Mouse (Mus musculus) WW6 (cell line): ENCODE measurements at regions not wholly inside any gene's neighbourhood (a gene's known extent, or its start where the extent isn't known, plus 50 kb on each side); places are given as distances from the start of the nearest gene placed in this dataset.
A peak's percentile ranks its signal among the peaks of the same experiment; 100 is the strongest.

Source experiments
- DNase-seq: peaks from one replicate; pipeline ENCODE4 v3.0.0-alpha.2; 2013; ENCODE audit warnings: low read depth, low spot score

DNA sequence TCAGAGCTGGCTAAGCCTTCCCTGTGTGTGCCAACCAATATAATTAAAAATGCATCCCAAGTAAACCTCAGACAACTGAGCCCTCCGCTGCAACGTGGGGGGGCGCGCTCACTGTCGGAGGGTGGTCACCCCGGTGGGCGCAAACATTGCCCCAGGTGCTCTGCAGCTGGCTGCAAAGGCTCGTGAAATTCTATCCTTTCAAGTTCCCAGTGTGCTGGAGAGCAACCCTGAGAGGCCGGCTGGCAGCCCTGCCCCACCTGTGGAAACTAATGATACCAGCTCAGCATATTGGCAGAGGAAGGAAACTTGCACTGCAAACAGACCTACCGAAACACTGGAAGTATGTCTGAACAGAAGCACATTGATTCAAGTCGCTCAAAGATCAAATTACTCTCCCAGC is 249.4 kb upstream of the Rgma start:
- no peak for DNase-seq

DNA sequence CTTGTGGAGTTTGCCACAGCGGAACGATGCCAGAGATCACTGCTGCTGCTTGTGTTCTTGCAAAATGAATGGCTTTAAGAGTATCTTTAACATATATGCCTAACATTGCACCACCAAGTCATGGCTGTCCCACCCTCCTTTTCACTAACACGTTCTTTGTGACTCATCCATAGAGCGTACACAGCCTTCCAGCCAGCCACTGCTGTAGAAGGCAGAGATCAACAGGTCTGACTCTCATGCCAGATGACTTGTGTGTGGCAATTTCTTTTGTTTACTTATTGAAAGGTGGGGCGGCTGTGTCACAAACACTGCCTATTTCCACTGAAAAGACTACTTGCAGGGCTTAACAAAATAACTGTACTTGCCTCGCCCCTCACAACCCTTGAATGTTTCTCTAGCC is 239.5 kb upstream of the Rgma start:
- DNase-seq = no peak

DNA sequence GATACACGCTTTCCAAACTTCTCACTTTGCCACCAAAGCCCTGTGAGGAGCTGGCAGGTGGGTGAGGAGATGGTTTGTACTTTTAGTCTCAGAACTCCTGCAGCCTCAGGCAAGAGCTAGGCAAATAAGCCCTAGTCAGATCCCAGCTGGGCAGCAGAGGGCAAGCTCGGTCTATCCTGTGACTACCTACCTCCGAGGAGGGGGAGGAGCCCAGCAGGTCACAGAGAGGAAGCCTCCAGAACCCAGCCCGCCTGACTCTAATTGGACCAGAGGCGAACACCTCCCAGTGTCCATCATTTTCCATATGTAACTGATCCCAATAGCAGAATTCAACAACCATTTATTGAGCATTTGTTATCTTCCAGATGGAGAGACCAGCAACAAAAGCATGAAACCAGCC is 237.0 kb upstream of the Rgma start:
- no peak for DNase-seq

DNA sequence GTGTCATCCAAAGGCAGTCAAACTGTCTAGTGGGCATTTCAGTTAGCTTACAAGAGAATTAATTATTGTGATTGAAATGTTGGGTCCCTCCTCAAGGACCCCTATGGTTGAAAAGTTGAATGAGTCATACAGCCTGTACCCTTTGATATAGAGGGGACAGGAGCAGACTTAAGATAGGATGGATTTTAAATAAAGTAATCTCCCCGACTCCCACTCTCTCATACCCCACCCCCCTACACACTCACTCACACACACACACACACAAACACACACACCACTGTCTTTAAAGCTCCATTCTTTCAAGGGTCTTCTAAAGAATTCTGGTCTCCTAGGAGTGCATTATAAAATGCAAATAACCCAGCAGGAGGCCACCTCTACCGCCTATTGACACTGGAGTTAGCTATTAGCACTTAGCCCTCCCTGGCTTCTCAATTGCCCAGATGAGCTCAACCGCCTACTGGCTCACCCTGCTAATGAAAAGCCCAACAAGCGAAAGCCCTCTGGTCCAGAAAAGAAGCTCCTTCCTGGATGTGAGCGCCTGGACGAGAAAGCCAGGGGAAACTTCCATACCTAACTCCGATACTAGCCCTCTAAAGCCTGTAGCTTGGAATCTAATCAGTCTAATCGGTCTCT is 236.3 kb upstream of the Rgma start:
- DNase-seq = peak; percentile 61

DNA sequence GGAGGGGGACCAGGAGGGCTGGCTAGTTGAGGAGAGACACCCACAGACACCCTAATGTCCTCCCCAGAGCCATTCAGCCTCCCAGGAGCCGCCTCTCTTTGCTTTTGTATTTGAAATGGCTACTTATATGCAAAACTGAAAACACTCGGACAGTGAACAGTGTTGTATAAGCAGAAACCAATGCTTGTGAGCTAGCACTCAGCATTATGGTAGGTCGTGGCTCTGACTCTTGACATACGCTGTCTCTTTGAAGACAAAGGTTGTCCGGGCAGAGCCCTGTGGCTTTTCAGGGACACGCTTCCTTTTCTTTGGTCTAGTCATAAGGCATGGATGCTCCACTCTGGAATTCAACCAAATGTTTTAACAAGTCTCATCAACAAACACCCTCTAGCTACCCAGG is 235.4 kb upstream of the Rgma start:
- DNase-seq = no peak

DNA sequence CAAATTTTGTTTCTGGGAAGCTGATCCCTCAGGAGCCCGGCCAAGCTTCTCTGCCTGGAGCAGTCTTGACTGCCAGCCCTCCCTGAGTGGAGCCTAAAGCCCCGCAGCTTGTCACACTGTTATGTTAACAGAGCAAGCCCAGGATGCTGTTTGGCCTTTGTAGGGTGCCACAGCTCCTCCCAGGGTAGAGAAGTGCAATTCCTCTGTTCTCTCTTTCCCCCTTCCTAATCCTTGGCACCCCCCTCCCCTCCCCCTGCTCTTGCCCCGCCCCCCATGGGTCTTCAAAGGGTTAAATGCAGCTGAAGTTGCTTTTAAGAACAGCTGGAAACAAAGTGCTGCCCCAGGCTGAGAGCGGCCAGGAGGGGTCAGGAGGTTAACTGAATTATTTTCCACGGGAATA is 234.1 kb upstream of the Rgma start:
- no peak for DNase-seq

DNA sequence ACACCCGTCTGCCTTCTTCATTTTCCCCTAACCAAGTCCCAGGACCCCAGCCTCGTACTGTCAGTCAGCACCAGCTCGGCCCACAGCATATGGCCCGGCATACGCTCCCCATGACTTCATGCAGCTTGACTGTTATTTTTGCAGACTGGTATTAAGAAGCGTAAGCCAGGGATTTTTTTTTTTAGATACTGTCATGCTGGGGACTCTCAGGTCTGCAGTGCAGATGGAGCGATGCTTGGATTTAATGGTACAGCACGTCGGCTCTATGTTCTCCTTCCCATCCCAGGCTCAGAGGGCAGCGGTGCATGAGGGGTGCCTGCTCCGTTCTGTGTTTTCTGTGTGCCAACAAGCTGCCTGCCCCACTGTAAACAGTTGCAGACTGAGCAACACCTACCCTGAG is 231.4 kb upstream of the Rgma start:
- DNase-seq = no peak

DNA sequence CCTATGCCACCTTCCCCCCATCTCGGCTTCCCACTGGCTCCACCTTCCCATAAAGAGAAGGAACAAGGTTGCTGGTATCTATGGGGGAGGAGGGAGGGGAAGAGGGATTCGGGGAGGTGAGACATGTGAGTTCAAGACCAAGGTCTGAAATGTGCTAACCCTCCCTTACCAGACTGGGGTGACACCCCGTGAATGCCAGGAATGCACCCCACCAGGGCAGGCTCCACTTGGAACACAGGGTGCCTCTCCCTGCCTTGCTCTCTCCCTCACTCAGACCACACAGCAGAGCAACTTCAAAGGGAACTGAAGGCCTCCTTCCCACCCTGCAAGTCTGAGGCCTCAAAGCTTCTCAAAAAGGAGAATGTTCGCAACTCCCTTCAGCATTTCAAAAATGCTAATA is 230.5 kb upstream of the Rgma start:
- no peak for DNase-seq

DNA sequence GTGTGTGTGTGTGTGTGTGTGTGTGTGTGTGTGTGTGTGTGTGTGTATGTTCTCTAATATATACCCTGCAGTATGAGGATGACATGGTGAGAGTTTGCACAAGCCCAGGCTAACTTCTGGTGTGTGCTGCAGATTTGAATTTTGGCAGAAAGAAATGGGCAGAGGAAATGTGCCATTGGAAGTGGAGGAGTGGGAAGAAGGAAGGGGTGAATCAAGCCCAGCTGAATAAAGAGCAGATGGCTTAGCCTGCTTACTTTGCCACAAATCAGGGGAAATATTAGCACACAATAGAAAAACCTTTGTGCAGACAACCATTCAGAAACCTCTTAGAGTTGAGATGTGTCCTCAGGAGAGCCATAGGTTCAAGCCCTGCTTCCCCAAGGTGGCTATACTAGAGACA is 228.1 kb upstream of the Rgma start:
- no peak for DNase-seq

DNA sequence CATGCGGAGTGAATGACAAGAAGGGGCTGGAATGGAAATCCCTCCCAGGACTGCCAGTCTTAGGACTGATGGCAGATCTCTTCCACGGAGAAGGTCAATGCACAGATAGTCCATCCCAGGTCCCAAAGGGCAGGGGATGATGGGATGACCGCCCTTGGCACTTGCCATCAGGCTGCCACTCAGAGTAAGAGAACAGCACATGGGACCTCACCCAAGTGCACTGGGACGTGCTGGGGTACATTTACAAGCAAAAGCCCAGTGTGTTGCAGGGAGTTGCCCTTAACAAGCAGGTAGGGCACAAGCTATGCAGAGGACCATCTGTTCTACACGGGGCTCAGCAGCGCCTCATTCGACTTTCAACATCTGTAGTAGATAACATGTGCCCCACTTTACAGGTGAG is 224.9 kb upstream of the Rgma start:
- DNase-seq = no peak

DNA sequence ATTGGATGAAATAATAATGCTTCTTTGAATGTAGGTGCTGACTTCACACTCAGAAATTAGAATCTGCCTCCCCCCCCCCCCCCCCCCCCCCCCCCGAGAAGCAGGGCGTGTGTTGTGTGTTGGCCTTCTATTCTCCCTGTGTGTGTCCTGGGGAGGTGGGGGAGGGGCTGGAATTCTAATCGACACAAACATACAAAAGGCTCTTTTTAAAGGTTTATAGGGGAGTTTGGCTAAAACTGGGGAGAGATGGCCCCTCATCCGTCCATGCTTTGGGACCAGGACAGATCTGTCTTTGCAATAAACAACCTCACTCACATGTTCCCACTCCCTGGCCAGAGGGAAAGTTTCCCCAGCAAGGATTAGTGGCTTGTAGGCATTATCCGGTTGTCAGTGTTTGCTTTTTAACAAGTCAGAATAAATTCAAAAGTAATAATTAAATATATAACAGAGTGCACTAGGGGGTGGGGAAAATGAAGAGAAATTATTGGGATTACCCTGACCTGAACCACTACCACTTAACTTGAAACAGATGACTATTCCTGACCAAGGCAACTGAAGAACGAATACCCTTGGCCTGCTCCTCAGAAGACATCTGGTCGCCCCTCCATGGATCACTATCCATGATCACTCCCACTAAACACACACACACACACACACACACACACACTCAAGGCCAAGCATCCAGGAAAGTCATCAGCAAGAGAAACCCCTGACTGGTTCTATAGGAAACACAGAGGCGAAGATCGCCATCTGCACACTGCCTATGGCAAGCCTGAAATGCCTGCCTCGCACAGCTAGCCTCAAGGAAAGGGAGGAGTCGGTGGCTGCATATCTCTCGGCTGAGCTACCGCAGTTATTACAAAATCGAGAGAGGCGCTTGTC is 223.5 kb upstream of the Rgma start:
- DNase-seq = no peak

DNA sequence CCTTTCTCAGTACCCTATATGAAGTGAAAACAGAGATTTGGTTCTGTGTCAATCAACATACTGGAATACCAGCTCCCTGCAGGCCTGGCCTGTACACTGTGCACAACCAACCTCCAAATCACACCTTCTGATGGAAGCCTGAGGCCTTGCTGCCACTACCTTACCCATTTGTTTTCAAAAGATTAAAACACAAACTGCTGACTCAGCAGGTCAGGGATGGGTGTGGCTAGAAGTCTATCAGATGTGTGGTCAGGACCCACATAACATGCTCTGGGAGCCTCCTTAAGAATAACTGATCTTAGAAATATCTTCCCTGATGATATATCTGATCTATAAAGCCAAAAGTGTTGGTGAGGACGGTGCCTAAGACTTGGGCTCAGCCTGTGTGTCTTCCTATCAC is 221.6 kb upstream of the Rgma start:
- DNase-seq = no peak

DNA sequence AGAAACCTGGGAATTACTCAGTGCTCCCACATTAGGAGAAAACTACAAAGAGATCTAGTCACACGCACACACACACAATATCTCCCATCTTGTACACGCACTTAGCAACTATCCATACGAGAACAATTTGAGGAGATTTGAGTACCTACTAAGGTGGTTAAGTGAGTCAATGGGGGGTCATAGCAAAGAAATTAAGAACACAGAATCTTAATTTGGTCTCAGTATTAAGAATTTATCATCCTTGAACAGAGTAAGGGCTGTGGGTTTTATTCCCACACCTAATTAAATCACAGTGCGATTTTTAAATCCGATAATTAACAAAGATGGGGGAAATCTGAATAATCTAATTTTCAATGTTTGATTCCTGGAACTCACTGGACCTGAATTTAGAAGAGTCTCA is 216.5 kb upstream of the Rgma start:
- DNase-seq = no peak

DNA sequence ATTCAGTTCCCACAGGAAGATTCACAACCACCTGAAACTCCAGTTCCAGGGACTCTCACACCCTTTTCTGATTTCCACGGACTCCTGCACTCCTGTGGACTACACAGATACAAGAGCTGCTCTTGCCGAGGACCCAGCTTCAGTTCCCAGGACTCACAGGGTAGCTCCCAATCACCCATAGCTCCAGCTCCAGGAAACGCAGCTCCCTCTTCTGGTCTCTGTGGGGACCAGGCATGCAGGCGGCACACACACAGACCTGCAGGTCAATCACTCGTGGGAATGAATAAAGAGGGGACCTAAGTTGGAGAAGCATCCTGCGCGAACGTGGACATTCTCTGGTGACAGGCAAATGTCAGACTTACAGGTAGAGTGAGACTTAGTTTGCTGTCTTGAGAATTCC is 214.3 kb upstream of the Rgma start:
- no peak for DNase-seq

DNA sequence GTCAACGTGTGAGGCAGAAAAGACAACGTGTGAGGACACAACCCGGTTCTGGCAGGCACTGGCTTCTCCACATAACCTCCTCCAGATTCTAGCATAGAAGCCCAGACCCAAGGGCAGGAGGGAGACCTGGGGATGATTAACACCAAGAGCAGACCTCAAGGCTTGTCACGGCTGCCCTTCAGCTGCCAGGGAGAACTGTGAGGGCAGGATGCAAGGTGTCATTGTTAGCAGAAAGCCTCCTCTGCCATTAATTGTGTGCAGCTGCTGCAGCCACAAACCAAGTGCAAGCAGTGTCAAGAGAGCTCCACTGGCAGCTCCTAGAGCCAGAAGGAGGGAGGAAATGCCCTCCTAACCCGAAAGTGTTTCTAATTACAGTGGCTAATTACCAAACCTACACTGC is 211.6 kb upstream of the Rgma start:
- no peak for DNase-seq

DNA sequence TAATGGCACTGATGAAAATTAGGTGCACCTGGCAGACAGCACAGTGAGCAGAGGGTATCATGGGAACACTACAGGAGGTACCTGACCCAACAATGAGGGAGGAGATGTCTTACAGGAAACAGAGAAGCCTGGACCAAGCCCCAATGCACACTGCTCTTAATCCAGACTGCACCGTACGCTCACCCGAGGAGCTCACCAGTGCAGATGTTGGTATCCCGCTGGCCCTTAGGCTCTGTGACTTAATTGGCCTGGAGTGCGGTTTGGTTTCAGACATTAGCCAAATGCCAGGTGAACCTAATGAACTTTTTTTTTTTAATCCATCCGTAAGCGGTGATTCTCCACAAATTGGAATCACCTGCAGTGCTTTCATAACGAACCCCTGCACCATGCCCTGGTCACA is 209.8 kb upstream of the Rgma start:
- no peak for DNase-seq

DNA sequence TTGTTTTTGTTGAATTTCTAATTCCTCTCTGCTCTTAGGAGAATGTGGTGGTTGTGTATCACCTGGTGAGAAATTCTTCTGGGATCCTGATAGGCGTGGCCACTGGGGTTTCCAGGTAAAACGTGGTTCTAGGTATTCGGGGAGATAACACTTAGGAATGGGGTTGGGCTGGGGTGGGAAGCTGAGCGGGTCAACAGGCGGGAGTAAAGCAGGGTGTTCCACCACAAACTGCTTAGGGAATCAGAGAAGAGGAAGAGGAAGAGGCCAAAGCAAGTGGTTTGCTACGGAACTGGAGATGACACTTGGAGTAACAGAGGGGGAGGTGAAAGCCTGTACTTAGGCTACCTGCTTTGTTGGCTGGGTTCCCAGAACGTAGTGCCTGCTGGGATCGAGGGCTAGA is 205.9 kb upstream of the Rgma start:
- DNase-seq = no peak

DNA sequence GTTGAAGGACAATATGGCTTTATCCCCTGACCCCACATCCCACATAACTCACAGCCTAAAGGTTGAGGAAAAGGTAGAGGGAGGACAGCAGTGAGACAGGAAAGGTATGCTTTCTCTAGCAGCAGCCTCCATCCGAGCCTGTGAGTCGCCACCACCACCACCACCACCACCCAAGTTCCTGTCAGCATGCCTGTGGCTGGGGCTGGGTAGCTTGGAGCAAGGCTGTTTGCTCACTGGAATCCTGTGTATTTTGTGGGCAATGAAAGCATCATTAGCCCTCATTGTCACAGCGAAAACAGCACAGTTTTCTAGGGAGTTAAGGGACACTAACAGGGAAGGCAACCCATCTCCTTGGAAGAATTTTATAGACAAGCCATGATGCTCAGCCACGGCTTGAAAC is 202.7 kb upstream of the Rgma start:
- no peak for DNase-seq

DNA sequence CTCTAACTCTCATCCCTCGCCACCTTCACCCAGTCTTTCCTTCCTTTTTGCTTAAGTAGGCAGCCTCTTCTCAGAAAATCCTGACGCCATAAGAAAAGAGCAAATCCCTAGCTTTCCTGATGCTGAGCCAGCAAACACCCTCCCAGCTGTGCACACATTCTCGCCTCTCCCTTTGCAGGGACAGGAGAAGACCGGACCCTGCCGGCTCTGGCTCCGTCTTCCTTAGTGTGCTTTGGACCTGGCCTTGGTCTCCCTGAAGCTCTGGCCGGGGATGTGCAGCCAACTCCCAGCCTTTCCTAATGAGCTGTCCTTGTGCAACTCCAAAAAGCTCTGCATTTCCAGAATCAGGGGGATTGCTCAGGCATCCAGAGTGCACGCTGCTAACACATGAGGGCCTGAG is 191.5 kb upstream of the Rgma start:
- DNase-seq = no peak

DNA sequence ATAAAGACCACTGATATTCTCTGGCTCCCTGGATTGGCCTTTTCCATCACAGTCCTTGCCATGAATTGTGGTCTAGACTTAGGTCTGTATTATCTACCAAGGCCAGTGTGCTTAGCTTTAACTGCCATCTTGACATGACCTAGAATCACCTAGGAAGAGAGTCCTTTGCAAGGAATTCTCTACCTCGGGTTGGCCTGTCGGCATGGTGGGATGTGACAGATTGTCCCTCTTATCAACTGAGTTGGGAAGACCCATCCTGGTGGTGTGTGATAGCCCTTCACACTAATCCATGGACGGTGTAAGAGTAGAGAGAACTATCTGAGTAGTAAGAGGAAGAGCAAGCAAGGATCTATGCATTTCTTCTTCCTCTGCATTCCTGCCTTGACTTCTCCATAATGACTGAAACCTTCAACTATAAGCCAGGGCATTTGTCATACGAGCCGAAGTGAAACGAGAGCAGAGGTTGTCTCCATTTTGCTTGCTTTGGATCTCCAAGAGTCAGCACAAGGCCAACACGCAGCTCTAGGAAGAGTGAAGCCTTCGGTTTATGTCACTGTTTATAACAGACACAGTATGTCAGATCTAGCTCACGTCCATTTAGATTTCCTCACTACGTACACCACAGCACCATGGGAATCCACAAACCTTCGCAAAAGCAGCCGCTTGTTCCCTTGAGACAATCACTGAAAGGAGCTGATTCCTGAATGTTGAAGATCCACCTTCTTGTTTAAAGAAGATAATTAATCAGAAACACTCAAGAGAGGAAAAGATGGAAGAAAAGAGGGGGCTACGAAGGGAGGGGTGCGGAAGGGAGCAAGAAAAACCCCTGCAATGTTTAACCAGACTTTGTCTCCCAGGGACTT is 190.9 kb upstream of the Rgma start:
- no peak for DNase-seq

DNA sequence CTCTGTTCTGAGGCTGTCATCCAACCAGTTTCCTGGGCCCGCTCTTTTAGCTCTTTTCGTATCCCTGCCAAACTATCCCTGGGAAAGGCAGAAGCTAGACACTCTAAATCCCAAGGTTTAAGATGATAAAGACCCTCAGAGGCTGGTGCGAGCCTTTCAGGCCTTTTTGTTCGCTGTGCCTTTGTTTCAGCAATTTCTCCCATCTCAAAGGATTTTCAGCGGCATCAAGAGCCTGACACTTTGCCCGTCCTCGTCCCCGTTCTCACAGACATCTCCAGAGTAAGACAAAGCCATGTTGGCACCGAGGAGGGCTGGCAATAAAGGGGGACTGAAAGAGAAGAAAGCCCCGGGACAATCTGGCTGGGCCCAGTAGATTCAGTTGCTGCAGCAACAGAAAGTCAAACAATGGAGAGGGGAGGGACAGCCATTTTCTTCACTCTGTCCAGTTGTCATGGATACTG is 190.2 kb upstream of the Rgma start:
- no peak for DNase-seq

DNA sequence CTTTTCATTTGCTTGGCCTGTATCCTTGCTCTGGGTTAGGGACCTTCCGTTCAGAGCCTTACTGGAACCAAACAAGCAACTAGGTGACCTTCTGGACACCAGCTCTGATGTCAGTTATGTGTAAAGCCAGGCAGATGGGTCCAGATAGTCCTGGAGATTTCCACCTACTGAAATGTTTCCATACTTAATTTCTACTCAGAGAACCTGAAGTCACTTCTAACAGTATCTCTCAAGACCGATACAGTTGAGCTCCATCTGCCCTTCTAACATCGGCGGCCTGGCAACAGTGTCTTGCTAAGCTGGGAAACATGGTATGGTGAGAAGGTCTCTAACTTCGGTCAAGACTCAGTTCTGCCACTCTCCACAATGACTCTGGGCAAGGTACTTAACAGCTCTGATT is 189.7 kb upstream of the Rgma start:
- DNase-seq = no peak

DNA sequence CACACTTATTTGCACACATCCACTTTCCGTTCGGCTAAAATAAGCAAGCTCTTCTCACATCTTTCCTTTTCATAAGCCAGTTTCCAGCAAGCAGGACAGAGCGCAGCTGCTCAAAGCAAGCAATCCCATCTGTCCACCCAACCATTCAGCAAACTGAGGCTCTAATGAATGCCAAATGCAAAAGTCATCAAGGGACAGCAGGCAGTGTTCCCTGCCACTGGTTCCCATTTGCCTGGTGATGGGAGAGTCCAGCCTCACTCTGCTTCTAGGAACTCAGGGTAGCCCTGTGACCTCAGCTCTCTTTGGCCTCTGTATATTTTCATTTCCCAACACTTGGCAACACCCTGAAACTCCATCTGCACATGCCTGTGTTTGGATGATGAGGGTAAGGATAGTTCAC is 188.8 kb upstream of the Rgma start:
- DNase-seq = no peak
